Mouse (Mus musculus) splenic B cell, adult 2 months (primary cell): ENCODE results near the gene Eif2ak4.

Experiments
- DNase-seq: peaks from one replicate; pipeline ENCODE4 v3.0.0-alpha.2; 2011; ENCODE audit warnings: low read depth, low spot score
- H3K27me3 ChIP-seq: 2 replicates; pipeline ENCODE4 v1.6.1; 2012; ENCODE audit warnings: mild to moderate bottlenecking, low read length, moderate library complexity, mixed read lengths; ENCODE audit not compliant: control insufficient read depth, poor library complexity, insufficient read depth, severe bottlenecking
- H3K36me3 ChIP-seq: 2 replicates; pipeline ENCODE4 v1.6.1; 2012; ENCODE audit warnings: mild to moderate bottlenecking, low read length, moderate library complexity, mixed read lengths; ENCODE audit not compliant: control insufficient read depth, poor library complexity, insufficient read depth, severe bottlenecking

Eif2ak4 gene

GRCm38 (mm10) chr2:118464450-118464849 lies 76.0 kb downstream of the Eif2ak4 start:
- Histone ChIP-seq H3K27me3 (no peaks in the 10 kb centered on the region), H3K36me3 (peaks cover 3% of the 10 kb centered on the region)
- no peak for DNase-seq

DNA sequence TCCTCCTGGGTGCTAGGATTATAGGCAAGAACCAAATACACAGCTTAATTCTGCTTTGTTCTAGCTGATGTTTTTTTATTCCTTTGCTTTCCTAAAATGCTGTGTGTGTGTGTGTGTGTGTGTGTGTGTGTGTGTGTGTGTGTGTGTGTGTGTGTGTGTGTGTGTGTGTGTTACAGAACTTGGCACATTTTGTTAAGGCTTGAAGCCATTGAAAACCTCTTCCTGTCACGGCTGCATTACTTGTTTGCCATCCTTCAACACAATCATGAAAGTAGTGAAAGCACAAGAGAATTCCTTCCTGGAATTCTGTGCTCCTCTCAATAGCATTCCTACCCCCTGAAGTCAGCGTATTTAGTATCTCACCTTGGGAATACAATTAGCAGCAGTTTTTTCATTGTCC lies 77.5 kb downstream of the Eif2ak4 start:
- DNase-seq: no peak
- Histone ChIP-seq H3K36me3 (peaks cover 3% of the 10 kb centered on the region), H3K27me3 (no peaks in the 10 kb centered on the region)

DNA sequence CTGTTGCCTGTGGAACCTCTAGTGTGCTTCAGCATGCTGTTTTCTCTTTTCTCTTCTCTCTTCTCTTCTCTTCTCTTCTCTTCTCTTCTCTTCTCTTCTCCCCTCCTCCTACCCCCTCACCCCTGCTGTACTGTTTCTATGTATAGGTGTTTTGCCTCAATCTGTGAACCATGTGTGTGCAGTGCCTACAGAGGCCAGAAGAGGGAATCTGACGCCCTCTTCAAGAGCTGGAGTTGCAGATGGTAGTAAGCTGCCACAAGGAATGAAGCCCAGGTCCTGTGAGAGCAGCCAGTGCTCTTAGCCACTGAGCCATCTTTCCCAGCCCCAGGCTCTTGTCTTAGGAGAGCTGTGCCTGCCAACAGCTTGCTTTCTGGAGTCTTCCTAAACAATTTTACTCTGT lies 78.2 kb downstream of the Eif2ak4 start:
- Histone ChIP-seq H3K36me3 (peaks cover 3% of the 10 kb centered on the region), H3K27me3 (no peaks in the 10 kb centered on the region)
- DNase-seq: peak; percentile 29

DNA sequence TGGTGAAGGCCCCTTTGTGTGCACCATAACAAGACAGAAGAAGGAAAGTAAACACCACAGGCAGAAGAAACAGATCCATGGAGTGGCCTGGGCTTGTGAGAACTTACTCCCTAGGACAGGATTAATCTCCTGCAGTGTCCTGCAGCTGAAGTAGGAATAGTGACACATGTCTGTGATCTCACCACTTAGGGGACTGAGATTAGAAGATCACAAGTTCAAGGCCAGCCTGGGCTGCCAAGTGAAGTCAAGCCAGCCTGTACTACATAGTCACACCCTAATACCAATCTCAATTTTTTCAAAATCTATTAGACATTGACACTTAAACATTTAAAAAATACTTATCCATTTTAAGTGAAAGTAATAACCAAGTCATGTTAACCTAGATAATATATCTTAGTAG lies 79.9 kb downstream of the Eif2ak4 start:
- H3K27me3 ChIP-seq: no peaks in the 10 kb centered on the region
- no peak for DNase-seq
- no peaks in the 10 kb centered on the region; the same call in none of the 2 replicates for H3K36me3 ChIP-seq

DNA sequence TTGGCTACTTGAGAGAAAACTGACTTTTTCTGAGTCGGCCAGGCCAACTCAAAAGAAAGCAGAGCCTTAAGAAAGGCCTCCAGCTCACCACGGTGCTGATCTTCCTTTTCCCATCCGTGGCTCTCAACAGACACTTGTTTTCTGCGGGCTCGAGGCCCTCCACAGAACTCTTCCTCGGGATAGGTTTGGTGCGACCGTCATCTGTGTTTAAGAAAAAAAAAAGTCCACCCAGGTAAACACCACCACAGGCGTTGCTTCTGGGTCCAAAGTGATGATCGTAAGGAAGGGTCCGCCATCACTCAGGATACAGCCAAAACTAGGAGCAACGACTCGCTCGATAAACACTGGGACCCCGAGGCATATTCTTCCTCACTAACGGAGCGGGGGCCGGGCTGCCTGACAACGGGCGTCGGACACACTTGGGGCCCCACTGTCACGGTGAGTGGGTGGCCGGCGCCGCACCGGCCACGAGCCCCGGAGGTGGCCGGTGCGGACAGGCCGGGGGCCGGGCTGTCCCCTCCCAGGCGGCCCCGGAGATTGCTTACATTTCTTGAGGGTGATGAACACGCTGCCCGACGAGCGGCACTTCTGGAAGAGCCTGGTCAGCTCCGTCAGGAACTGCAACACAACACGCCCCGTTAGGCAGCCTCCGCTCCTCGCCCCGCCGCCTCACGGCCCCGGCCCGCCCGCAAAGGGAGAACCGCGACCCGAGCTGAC lies 90.6 kb downstream of the Eif2ak4 start:
- H3K27me3 ChIP-seq: no peaks in the 10 kb centered on the region
- no peak for DNase-seq
- no peaks in the 10 kb centered on the region; the same call in none of the 2 replicates for H3K36me3 ChIP-seq

GRCm38 (mm10) chr2:118479550-118479909 lies 91.1 kb downstream of the Eif2ak4 start, which contains the start of gene Srp14:
Srp14 (minus strand) TSS chr2:118479711.
- DNase-seq: peak; percentile 96
- Histone ChIP-seq H3K27me3 (no peaks in the 10 kb centered on the region), H3K36me3 (no peaks in the 10 kb centered on the region; the same call in none of the 2 replicates)

DNA sequence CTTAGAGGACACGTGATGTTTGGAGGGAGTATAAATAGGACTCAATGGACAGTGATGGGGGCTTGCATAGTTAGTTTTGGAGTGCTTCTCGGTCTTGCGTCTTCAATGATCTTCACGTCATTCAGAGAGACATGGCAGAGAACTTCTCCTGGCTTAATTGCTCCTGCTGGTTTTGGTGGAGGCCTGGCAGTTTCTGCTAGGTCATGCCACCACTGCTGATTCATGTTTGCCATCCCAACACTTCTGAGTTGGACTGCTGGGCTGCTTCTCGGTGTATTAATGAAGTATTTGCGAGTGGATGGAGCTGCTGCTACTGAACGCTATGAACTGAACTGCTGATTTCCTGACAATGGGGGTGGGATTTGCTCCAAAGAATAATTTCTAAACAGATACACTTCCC lies 92.5 kb downstream of the Eif2ak4 start:
- no peaks in the 10 kb centered on the region for H3K27me3 ChIP-seq
- no peak for DNase-seq
- no peaks in the 10 kb centered on the region for H3K36me3 ChIP-seq

- DNase-seq: no peak
- H3K36me3 ChIP-seq: no peaks in the 10 kb centered on the region
- no peaks in the 10 kb centered on the region for H3K27me3 ChIP-seq
Measured at GRCm38 (mm10) chr2:118483032-118483431, 94.6 kb downstream of the Eif2ak4 start.

- Histone ChIP-seq H3K36me3 (no peaks in the 10 kb centered on the region), H3K27me3 (no peaks in the 10 kb centered on the region)
- DNase-seq: no peak
Measured at GRCm38 (mm10) chr2:118484386-118484898, 96.0 kb downstream of the Eif2ak4 start.

DNA sequence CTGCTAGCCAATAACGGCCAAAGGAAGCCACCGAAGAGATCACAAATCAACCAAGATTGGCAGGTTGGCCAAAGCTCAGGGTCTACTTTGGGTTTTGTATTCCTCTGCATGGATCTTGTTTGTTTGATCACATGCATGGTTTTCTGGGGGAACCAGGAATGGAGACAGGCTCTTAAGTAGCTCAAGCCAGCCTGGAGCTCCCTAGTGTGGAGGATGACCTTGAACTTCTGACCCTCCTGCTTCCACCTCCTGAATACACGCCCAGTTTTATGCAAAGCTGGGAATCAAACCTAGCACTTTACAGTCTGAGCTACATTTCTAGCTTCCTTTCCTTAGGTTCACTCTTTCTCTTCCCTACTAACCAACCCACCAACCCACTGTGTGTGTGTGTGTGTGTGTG lies 97.0 kb downstream of the Eif2ak4 start:
- Histone ChIP-seq H3K27me3 (no peaks in the 10 kb centered on the region), H3K36me3 (no peaks in the 10 kb centered on the region)
- DNase-seq: no peak

- no peaks in the 10 kb centered on the region for H3K27me3 ChIP-seq
- DNase-seq: peak; percentile 85
- H3K36me3 ChIP-seq: no peaks in the 10 kb centered on the region
Measured at GRCm38 (mm10) chr2:118486933-118487332, 98.5 kb downstream of the Eif2ak4 start.

- peak; percentile 73 for DNase-seq
- Histone ChIP-seq H3K36me3 (no peaks in the 10 kb centered on the region), H3K27me3 (no peaks in the 10 kb centered on the region)
Measured at GRCm38 (mm10) chr2:118487806-118488205, 99.4 kb downstream of the Eif2ak4 start.

GRCm38 (mm10) chr2:118490241-118491091 lies 102.0 kb downstream of the Eif2ak4 start:
- peak; percentile 51 for DNase-seq
- H3K27me3 ChIP-seq: no peaks in the 10 kb centered on the region
- H3K36me3 ChIP-seq: no peaks in the 10 kb centered on the region

DNA sequence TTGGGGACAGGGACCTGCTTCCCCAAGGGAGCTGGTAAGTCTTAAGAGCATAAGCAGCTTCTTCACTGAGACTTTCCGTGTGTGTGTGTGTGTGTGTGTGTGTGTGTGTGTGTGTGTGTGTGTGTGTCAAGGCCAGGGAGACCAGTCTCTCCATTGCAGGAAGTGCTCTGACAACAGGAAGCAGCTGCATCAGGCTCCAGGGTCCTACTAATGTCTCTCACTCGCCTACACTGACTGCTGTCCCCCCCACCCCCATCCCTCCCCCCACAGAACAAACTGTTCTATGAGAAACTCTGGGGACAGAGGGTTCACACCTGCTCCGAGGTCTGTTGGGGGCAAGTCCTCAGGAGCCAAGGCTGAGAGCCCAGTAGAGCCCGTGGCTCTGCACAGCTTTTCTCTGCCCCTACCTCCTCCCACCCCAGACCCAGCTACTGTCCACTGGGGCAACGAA lies 102.9 kb downstream of the Eif2ak4 start:
- DNase-seq: peak; percentile 80
- Histone ChIP-seq H3K27me3 (no peaks in the 10 kb centered on the region), H3K36me3 (no peaks in the 10 kb centered on the region)
